Mouse (Mus musculus): Measurements from ENCODE around the gene Cbx6.

Cbx6 gene

DNA sequence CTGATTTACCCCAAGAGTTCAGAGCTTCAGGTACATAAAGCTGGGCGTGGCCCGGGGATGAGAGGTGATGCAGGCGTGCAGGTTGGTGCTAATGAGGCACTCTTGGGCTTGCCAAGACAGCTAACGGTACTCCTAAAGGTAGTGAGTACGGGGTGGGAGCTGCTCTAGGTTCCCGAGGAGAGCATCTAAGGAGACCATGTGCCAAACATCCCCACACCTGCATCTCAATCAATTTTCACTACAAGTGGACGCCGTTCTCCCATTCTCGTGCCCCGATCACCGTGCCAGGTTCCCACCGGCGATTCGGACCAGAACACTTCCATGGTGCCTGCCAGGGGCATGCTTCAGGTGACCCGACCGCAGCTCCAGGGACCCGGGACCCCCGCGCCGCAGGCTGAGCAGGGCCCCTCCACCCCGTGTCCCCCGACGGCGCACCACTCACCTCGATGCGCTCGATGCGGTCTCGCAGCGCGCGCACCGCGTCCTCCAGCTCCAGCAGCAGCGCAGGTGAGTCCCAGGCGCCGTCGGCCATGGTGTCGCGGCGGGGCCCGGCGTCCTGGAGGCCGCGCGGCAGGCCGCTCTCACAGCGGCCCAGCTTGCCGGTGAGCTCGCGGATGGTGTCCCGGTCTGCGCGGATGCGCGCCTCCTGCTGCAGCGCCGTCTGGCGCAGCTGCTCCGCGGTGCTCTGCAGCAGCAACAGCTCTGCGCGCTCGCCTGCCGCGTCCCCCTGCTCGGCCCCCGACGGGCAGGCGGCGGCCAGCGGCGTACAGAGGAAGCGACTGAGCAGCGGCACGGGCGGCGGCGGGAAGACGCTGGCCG is 30.7 kb downstream of the Cbx6 start:
- in situ Hi-C loops (cut with MseI, MboI): no loop called here

DNA sequence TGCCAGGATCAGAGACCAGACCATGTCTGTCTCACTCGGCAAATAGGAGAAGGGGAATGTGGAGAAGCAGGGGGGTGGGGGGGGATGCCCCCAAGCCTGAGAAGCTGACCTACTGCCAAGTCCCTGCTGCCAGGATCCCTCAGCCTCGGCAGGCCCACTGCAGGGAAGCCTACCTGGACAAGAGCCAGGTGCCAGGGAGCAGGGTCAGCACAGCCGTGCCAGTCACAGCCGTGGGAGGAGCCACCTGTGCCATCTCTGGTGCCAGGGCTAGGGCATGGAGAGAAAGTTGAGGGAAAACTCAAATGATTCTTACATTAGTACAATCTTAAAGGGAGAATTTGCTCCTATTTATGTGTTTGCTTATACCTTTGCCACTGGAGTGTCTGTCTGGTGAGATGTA is 32.2 kb downstream of the Cbx6 start:
- in situ Hi-C loops (cut with MseI, MboI): no loop called here

DNA sequence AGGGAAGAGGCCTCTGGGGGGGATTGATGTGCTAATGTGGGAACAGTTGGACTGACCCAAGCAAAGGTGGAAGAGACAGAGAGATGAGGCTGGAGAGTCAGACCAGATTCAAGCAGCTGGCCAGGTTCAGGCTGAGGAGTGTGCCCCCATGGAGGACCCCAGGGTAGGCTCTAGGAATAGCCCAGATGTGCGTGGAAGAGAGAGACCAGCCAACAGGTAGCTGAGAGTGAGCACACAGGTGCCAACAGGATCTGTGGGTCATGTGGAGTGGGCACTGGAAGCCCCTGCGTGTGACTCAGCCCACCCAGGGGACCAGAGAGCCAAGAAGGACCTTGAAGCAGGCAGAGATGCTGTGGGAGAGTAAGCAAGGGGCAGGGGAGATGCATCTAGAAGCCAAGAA is 32.8 kb downstream of the Cbx6 start:
- in situ Hi-C loops (cut with MseI, MboI): no loop called here

DNA sequence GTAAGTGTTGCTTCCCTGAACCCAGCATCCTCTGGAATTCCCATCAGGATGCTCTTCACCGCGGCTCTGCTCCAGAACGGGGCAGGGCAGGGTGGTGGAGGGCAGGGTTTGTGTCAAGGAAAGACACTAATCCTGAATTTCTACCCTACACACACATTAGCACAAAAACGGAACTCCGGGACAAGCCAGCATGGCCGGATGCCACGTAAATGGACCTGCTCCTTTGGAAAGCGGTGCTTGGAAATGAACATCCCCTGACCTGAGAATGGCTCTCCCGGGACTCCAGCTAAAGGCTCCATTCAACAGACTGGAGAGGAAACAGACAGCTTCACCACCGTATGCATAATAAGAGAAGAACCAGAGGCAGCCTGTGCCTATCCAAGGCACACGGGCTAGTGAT is 33.8 kb downstream of the Cbx6 start:
- in situ Hi-C loops (cut with MseI, MboI): no loop called here

DNA sequence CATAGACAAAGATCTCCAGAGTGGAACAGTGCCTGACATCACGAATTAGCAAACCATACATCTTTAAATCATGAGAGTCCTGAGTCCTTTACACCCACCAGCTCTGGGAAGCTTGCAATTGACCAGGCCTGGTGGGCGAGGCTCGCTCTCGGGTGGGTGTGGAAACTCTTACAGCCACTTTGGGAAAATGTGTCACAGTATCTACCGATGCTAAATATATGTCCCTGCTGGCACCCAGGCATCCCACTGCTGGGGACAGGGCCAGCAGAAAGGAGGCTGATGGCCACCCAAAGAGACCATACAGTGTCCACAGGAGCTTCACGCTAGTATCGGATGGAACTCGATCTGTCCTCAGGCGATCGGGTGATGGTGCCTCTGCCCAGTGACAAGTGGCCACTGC is 35.9 kb downstream of the Cbx6 start:
- in situ Hi-C loops (cut with MseI, MboI): no loop called here

DNA sequence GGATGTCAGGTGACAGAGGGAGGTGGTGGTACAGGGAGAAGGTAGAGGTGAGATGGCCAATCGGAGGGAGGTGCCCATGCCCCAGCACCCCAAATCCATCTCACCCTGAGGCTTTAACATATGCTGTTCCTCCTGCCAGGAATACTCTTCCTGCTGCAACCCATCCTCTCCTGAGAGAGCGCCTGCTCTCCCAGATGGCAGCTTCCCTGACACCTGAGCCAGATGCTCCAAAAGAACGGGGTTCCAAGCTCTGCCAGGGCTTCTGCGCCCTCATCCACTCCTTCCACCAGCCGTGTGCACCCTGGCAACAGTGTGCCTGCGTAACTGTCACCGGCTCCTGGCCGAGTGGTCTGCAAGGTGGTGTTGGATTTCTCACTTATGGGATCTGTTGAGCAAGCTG is 36.8 kb downstream of the Cbx6 start:
- in situ Hi-C loops (cut with MseI, MboI): no loop called here

DNA sequence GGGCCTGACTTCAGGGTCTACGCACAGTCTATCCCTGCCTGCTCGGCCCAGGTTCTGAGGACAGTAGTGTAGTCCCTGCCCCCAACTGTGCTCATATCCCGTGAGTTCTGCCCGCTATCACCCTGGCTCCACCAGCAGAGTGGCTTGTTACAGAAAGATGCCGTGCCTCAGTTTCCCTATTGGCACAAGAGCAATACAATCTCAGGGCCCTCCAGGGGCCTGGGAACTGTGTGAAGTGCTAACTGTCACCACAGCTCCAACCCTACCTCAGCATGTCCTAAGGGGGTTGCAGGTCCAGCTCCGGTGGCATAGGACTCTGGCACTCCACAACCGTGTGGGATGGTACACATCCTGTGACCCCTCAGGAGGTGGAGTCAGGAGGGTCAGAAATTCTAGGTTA is 37.4 kb downstream of the Cbx6 start:
- in situ Hi-C loops (cut with MseI, MboI): no loop called here

DNA sequence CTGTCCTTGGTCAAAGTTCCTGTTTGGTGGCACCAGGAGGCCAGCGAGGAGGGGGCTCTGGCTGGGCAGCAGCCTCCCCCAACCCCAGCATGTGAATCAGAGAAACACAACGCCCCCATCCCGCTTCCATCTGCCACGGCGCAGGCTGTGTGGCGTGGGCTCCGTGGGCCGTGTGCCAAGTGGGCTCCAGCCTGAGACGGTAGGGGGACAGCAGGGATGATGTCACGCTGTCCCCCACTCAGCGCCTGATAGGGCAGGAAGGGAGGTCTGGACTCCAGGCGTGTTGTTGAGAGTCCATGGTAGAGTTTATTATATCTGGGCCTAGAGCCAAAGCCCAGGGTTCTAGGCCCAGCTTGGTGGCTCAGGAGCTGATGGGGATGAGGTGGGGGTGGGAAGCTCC is 38.2 kb downstream of the Cbx6 start:
- in situ Hi-C loops (cut with MseI, MboI): no loop called here

DNA sequence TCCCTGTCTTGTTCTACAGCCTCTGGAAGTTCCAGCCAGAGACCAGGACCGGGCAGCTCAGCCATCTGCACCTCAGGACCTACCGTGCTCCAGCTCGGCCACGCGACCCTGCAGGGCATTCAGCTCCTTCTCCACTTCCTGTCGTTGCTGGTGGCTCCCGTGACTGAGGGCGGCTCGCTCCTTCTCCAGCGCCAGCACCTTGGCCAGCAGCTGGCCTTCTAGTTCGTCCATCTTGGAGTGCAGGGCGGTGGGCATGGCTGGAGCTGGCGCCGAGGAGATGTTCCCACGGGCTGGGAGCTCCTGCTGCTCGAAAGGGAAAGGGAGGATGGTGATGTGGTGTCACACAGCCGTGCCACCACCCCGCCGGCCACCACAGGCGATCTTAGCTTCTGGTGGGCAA is 40.3 kb downstream of the Cbx6 start:
- in situ Hi-C loops (cut with MseI, MboI): no loop called here

DNA sequence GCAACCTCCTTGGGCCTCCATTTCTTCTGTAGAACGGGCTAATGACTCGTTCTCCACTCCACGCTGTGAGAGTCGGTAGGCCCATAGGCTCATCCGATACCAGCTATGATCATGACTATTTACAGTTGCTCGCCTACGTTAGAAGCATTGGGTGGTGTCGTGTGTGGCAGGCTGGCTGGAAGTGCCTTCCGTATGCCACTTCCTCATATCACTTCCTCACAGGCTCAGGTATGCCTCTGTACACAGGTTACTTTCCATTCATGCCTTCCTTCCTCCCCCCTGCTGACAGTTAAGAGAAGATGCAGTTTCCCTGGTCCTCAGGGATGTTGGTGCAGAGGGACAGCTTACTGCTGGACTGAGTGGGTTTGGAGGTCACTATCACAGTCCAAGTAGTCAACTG is 41.4 kb downstream of the Cbx6 start:
- in situ Hi-C loops (cut with MseI, MboI): no loop called here

DNA sequence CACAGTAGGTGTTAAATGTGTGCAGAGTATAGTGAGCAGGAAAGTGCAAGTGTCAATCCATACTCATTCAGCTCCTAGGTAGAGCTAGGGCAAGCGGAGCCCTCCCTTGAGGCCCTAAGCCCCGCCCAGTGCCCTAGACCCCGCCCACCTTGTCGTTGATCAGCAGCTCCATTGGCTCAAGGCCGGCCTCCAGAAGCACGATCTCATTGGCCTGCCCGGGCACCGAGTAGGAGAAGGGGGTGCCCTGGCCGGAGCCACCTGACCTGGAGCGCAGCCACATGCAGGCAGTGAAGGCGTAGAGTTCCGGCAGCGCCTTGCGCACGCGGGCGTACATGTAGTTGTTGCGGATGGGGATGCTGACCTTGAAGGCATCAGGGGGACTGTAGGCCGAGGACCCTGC is 42.0 kb downstream of the Cbx6 start:
- in situ Hi-C loops (cut with MseI, MboI): no loop called here

DNA sequence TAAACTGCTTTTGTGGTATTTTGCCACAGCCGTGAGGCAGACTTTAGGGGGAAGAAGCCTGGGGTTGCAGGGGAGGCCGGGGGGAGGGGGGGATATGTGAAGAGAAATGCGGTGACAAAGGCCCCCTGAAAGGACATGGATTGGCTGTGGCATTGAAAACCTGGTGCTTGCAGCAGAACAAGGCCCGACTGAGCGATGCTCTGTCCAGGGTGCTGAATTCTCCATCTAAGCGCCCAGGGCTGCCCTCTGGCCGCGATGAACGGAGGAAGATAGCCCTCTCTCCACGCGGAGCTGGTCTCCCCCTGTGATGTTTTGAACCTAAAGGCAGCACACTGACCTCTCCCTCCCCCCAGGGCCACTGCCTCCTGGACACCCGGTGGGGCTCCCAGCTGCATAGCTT is 43.0 kb downstream of the Cbx6 start:
- in situ Hi-C loops (cut with MseI, MboI): no loop called here

DNA sequence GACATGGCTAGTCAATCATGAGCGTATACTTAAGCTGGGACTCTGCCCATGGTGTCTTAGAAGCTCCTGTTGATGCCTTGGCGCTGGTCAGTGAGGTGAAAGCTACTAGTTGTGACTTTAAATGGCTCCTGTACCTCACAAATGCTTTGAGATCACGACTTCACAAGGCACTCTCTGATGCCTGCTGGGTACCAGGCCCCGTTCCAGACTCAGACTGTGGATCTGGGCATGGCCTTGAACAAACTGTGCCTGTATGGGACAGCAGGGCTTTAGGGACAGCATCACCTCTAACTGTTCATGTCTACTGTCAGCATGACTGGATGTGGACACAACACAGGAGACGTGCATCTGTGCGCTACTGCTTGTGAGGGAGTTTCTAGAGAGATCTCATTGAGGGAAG is 43.6 kb downstream of the Cbx6 start:
- in situ Hi-C loops (cut with MseI, MboI): no loop called here

DNA sequence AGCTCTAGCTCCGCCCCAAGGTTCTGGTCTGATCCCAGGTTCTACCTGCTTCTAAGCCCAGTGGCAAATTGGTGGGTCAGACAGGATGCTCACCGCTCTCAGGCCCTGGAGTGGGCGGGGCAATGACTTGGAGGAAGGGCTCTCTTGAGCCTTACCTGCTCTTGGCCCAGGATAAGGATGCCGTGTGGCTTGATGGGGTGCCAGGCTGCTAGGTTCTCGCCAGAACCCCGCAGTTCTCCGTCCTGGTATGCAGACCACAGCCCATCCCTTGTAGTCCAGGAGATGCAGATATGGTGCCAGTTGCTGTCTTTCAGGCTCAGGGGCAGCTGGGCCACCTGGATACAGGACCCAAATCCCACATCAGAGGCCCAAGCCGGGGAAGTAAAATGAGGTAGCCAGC is 44.4 kb downstream of the Cbx6 start:
- in situ Hi-C loops (cut with MseI, MboI): no loop called here

DNA sequence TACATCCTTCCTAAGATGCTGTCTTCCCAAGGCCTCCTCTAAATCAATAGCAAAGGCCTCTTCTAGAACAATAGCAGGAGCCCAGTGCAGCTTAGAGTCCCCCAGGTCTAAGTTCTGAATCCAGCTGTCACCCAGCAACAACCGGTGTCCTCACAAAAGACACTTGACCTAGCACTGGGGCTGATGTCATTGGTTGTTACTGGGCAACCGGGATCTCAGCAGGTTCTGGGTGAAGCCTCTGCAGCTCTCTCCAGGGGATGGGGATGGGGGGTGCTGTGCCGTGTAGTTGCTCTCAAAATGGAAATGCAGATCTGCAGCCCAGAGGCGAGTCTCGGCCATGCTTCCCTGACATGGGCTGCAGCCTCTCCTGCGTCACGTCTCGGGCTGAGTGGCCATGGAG is 46.7 kb downstream of the Cbx6 start:
- in situ Hi-C loops (cut with MseI, MboI): no loop called here

DNA sequence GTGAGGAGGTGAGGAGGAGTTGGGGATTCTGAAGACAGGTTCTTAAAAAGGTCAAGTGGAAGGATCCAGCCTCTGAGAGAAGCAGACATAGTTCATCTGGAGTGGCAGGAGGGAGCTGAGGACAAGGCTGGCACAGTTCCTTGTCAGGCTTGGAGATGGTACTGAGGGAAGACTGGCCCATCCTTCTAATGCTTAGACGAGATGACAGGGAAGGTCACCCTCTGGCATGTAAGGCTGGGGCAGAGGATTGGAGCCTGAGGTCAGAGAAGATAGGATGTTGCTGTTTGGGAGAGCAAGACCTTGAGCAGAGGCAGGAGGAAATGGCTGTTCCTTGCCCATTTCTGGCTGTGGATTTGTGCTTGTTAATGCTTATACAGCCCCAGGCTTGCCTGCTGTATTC is 49.4 kb downstream of the Cbx6 start:
- in situ Hi-C loops (cut with MseI, MboI): no loop called here

DNA sequence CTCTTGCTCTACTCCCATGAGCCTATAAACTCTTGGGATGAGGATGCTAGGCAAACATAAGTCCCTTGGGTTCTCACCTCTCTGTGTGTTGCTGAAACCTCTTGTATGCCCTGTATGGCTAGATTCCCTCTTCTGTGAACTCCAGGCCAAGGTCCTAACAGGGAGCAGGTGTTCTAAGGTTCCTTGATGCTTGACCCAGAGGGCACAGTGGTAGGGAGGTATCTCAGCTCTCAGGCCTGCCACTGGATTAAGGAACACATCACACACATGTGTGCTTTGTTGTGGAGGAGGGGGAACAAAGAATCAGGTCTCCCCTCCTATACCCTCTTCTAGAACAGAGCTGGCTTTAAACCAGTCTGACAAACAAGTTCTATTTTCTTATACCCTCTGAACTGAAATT is 56.7 kb downstream of the Cbx6 start, which contains the start of gene Dnal4:
Dnal4 (minus strand) TSS at position 101 of the 400 bp plus-strand sequence.
- in situ Hi-C loops (cut with MseI, MboI): no loop called here

DNA sequence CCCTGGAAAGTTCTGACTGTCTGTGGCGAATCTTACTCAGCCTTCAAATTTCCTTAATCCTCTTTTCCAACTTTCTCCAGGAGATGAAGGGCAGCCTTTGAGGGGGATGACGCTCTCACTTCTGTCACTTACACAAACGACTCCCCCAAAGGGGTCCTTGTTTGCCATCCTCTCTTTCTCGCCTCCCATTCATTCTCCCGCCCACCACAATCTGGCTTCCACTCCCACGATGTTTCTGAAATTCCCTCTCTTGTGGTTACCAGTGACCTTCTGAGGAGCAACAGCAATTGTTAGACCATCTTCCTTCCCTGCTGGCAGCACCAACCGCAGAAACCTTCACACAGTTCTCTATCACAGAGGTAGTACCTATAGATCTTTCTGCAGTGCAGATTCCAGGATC is 58.8 kb downstream of the Cbx6 start:
- in situ Hi-C loops (cut with MseI, MboI): no loop called here

DNA sequence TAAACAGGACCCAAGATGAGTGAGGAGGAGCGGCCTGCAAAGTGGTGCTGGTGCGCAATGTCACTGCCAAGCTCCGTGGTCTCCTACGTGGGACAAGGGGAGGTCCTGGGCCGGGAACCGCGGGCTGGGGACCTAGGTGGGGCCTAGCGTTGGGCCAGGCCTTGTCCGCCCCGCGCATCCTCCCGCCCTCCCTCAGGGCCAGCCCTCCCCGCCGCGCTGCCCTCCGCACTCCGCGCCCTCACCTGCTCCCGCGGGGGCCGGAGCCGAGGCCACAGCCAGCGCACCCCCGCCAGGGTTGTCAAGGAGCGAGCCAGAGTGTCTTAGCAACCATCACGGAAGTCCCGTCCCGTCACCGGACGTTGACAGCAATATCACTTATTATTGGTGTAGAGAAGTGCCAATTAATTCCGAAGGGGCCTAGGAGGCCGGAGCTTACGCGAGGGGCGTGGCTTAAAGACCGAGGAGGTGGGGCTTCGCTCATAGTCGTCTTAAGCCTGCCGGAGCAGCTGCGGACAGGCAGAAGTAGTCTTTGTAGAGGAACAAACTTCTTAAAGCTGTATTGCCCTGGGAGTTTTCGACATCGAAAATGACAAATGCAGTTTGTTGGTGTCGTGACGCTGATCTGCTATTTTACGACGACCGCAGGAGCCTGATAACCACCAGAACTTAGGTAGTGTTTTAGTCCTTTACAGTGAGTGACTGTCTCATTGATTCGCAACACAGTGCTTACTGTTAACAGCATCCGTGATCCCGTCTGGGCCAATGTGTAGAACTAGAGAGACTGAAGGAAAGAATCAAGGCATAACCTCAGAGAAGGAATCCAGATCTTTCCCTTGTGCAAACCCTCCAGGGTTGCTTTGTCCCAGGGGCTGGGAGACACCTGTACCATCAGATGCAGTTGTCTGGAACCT is 60.1 kb downstream of the Cbx6 start:
- in situ Hi-C loops (cut with MseI, MboI): no loop called here

All from mouse trophoblast stem cell (cell line).